Mouse (Mus musculus) heart, postnatal 0 days (tissue): ENCODE measurements around the gene Dhrs4. TPM values are rescaled to one million over a fixed set of nuclear protein-coding genes. Genes with fewer than 3 reads are reported as not detected.

Source experiments
- ATAC-seq: fragments of 200-750 bp; cut with Nextera tagmentation; 2 replicates; pipeline ENCODE4 v1.8.0; 2017; ENCODE audit warnings: low read depth, moderate number of reproducible peaks, moderate library complexity; ENCODE audit not compliant: insufficient read depth
- DNase-seq: peaks from one replicate; pipeline ENCODE4 v3.0.0-alpha.2; 2016; ENCODE audit warnings: low spot score
- H3K27ac ChIP-seq: fragments of 300-500 bp; sonication (generic); 2 replicates; pipeline ENCODE4 v1.5.1; 2014; ENCODE audit warnings: low read depth, mild to moderate bottlenecking
- H3K27me3 ChIP-seq: fragments of 300-500 bp; sonication (generic); 2 replicates; pipeline ENCODE4 v1.6.1; 2014; ENCODE audit warnings: low read length, mixed read lengths; ENCODE audit not compliant: control insufficient read depth, insufficient read depth
- H3K36me3 ChIP-seq: fragments of 300-500 bp; sonication (generic); replicated peaks from 2 replicates; pipeline ENCODE4 v1.6.1; 2014; ENCODE audit warnings: low read length, mixed read lengths; ENCODE audit not compliant: control insufficient read depth, insufficient read depth
- H3K4me1 ChIP-seq: fragments of 300-500 bp; sonication (generic); 2 replicates; pipeline ENCODE4 v1.6.1; 2014; ENCODE audit warnings: antibody characterized with exemption; ENCODE audit not compliant: control insufficient read depth, insufficient read depth
- H3K4me2 ChIP-seq: fragments of 300-500 bp; sonication (generic); 2 replicates; pipeline ENCODE4 v1.6.1; 2014; ENCODE audit warnings: low read depth, mild to moderate bottlenecking, low read length, moderate library complexity
- H3K4me3 ChIP-seq: fragments of 300-500 bp; sonication (generic); 2 replicates; pipeline ENCODE4 v1.5.1; 2014; ENCODE audit warnings: low read depth, low read length
- H3K9ac ChIP-seq: fragments of 300-500 bp; sonication (generic); replicated peaks from 2 replicates; pipeline ENCODE4 v1.6.1; 2014; ENCODE audit warnings: low read depth, low read length, mixed read lengths
- H3K9me3 ChIP-seq: fragments of 300-500 bp; sonication (generic); replicated peaks from 2 replicates; pipeline ENCODE4 v1.6.1; 2016; ENCODE audit warnings: low read length; ENCODE audit not compliant: control insufficient read depth
- CTCF ChIP-seq: IDR thresholded peaks from 2 replicates; pipeline ENCODE4 v1.5.1; 2016; ENCODE audit warnings: antibody characterized with exemption, control low read depth, low read depth
- EP300 ChIP-seq: IDR thresholded peaks from 2 replicates; pipeline ENCODE4 v1.6.1; 2016; ENCODE audit warnings: antibody characterized with exemption, low read depth
- WGBS: fragments of 180-500 bp; shearing (Covaris S2); extraction: QIAGEN DNeasy Blood & Tissue Kit; methylation state at CpG from one replicate; pipeline ENCODE4 v1.1.7; 2014; 5-methylcytosine and 5-hydroxymethylcytosine counted together
- polyA plus RNA-seq: library from polyadenylated mRNA; unstranded; fragments of >200 nt; fragmentation: Nextera tagmentation; extraction: Ambion mirVana; gene quantifications from 2 replicates; pipeline ENCODE4 v1.2.1, GENCODE M21; 2015
- total RNA-seq: library from RNA; depleted of rRNA; stranded (reverse); fragments of >200 nt; gene quantifications from 2 replicates; pipeline ENCODE4 v1.2.3, GENCODE M21; 2014; ENCODE audit warnings: low replicate concordance

Dhrs4 gene
- total and polyA plus RNA-seq, 2 experiments from 2014 or later = 48.8 to 83.3 TPM

GRCm38 (mm10) chr14:55438193-55438784 lies 40.3 kb upstream of the Dhrs4 start:
- 26% methylated on average over 6 of the region's 6 CpGs for WGBS

GRCm38 (mm10) chr14:55457693-55458092 lies 20.9 kb upstream of the Dhrs4 start:
- Histone ChIP-seq H3K9me3 (no peaks in the 10 kb centered on the region), H3K9ac (no peak overlapping the region), H3K36me3 (no peaks in the 10 kb centered on the region), H3K4me3 (no peak overlapping the region), H3K27ac (no peak overlapping the region), H3K4me1 (no peaks in the 10 kb centered on the region), H3K27me3 (no peaks in the 10 kb centered on the region), H3K4me2 (no peak overlapping the region)
- 88% methylated on average over 2 of the region's 2 CpGs for WGBS
- ATAC-seq (no peak), DNase-seq (no peak)
- TF ChIP-seq EP300 (no peak), CTCF (no peak)

More at GRCm38 (mm10) chr14:55438193-55438784, 40.3 kb upstream of the Dhrs4 start:
- peaks cover 10% of the 10 kb centered on the region for H3K4me1 ChIP-seq
- no peak overlapping the region for H3K4me3 ChIP-seq
- H3K27me3 ChIP-seq = no peaks in the 10 kb centered on the region
- H3K9me3 ChIP-seq = no peaks in the 10 kb centered on the region
- peak; percentile 44 for ATAC-seq
- no peak overlapping the region for H3K9ac ChIP-seq
- peak; percentile 92 for TF ChIP-seq CTCF
- no peak for TF ChIP-seq EP300
- no peak overlapping the region for H3K27ac ChIP-seq
- DNase-seq = peak; percentile 47
- no peak overlapping the region for H3K4me2 ChIP-seq
- H3K36me3 ChIP-seq = no peaks in the 10 kb centered on the region

- no peak overlapping the region for H3K4me2 ChIP-seq
- no peaks in the 10 kb centered on the region for H3K4me1 ChIP-seq
- no peak overlapping the region for H3K4me3 ChIP-seq
- H3K36me3 ChIP-seq = no peaks in the 10 kb centered on the region
- no peaks in the 10 kb centered on the region for H3K9me3 ChIP-seq
- H3K9ac ChIP-seq = no peak overlapping the region
- DNase-seq (peak; percentile 47), ATAC-seq (no peak)
- 13% methylated on average over 10 of the region's 10 CpGs for WGBS
- H3K27ac ChIP-seq = no peak overlapping the region
- TF ChIP-seq CTCF (peak; percentile 67), EP300 (no peak)
- H3K27me3 ChIP-seq = no peaks in the 10 kb centered on the region
Measured at GRCm38 (mm10) chr14:55458273-55458672, 20.3 kb upstream of the Dhrs4 start.

GRCm38 (mm10) chr14:55458761-55459160 lies 19.8 kb upstream of the Dhrs4 start:
- DNase-seq (no peak), ATAC-seq (no peak)
- H3K9me3 ChIP-seq = no peaks in the 10 kb centered on the region
- H3K4me3 ChIP-seq = no peak overlapping the region
- H3K4me1 ChIP-seq = no peaks in the 10 kb centered on the region
- H3K27ac ChIP-seq = no peak overlapping the region
- H3K27me3 ChIP-seq = no peaks in the 10 kb centered on the region
- WGBS = 82% methylated on average over 3 of the region's 3 CpGs
- no peak overlapping the region for H3K4me2 ChIP-seq
- no peak overlapping the region for H3K9ac ChIP-seq
- H3K36me3 ChIP-seq = no peaks in the 10 kb centered on the region
- TF ChIP-seq EP300 (no peak), CTCF (no peak)

GRCm38 (mm10) chr14:55459796-55460195 lies 18.8 kb upstream of the Dhrs4 start:
- ATAC-seq = no peak
- H3K4me2 ChIP-seq = no peak overlapping the region

GRCm38 (mm10) chr14:55460297-55460696 lies 18.3 kb upstream of the Dhrs4 start:
- Histone ChIP-seq H3K36me3 (no peaks in the 10 kb centered on the region), H3K27ac (no peak overlapping the region), H3K27me3 (no peaks in the 10 kb centered on the region), H3K4me2 (no peak overlapping the region), H3K4me3 (no peak overlapping the region), H3K4me1 (no peaks in the 10 kb centered on the region), H3K9me3 (no peaks in the 10 kb centered on the region), H3K9ac (no peak overlapping the region)
- TF ChIP-seq EP300 (no peak), CTCF (no peak)
- ATAC-seq (no peak), DNase-seq (no peak)
- WGBS = 67% methylated on average over 10 of the region's 10 CpGs

More at GRCm38 (mm10) chr14:55459796-55460195, 18.8 kb upstream of the Dhrs4 start:
- H3K9ac ChIP-seq = no peak overlapping the region
- H3K9me3 ChIP-seq = no peaks in the 10 kb centered on the region
- no peaks in the 10 kb centered on the region for H3K4me1 ChIP-seq
- DNase-seq = no peak
- no peaks in the 10 kb centered on the region for H3K27me3 ChIP-seq
- H3K27ac ChIP-seq = no peak overlapping the region
- H3K4me3 ChIP-seq = no peak overlapping the region
- no peaks in the 10 kb centered on the region for H3K36me3 ChIP-seq
- 64% methylated on average over 4 of the region's 4 CpGs for WGBS
- no peak for TF ChIP-seq EP300
- no peak for TF ChIP-seq CTCF
